Mouse (Mus musculus): Measurements from ENCODE around the gene Decr2.

DNA sequence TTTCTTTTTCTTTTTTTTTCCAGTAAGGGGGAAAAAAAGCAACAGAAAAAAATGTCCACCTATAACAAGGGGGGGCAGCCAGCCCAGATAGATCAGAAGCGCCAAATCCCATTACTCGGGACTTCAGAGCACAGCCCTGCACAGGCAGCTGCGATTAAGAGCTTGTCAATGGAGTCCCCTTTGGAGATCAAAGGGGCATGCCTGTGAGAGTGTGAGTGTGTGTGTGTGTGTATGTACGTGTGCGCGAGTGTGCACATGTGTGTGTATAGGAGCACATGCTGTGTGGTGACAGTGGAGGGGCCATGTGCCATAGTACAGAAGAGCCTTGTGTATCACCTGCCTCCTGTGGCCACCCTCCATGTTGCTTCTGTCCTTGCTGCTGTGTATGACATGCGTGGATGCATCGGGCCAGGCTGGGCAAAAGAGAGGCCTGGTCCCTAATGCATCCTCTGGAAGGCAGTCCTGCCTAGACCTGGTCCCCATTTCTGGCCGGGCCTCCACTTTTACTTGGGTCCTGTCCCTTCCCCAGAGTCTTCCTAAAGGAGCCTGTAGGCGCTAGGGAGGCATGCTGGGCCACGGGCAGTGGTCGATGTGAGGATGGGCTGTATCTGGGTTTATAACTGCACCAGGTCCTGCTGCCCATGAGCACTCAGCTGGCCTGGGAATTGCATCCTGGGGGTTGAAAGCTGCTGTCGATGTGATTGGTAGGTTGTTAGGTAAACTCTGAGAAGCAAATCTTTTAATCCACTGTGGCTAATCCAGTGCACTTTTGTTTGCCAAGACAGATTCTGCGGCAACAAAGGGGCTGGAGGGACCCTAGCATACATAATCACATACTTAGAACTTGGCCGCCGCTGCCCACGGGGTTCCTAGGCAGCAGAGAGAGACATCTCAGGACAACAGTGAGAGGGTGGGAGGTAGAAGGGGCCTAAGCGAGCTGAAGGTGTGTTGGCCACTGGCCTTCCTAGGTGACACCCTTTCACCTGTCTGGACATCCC is 42.0 kb upstream of the Decr2 start:
- TF ChIP-seq GATA1 (IDR thresholded peaks at IDR 0.05; ENCODE audit: borderline replicate concordance, low read length) (no peak), FLI1 (IDR thresholded peaks at IDR 0.05; ENCODE audit: low read length) (no peak)

Measured in megakaryocyte, embryonic 14.5 days (primary cell).